Mouse (Mus musculus) CH12.LX (cell line): ENCODE measurements around the gene Dnaaf5. TPM values are rescaled to one million over a fixed set of nuclear protein-coding genes. Genes with fewer than 3 reads are reported as not detected.

Experiments used
- DNase-seq: peaks from one replicate; pipeline ENCODE4 v3.0.0-alpha.2; 2013; ENCODE audit errors: extremely low read depth
- H3K27ac ChIP-seq: 2 replicates; pipeline ENCODE4 v1.5.1; 2012; ENCODE audit warnings: low read depth, mild to moderate bottlenecking, control low read depth, moderate library complexity; ENCODE audit not compliant: insufficient read depth
- H3K27me3 ChIP-seq: replicated peaks from 2 replicates; pipeline ENCODE3; 2012; ENCODE audit warnings: inconsistent platforms
- H3K36me3 ChIP-seq, 2 experiments: replicated peaks in 1 of 2; 2 replicates each; pipeline versions ENCODE3 to v1.6.1; 2012; ENCODE audit warnings: inconsistent platforms in 1 of 2, low read length in 1 of 2, mild to moderate bottlenecking in 1 of 2, mixed read lengths in 1 of 2, moderate library complexity in 1 of 2; ENCODE audit not compliant: control insufficient read depth in 1 of 2, insufficient read depth in 1 of 2
- H3K4me1 ChIP-seq, 2 experiments: 2 replicates each; pipeline ENCODE4 v1.6.1; 2012; ENCODE audit warnings: inconsistent platforms in 1 of 2, moderate library complexity in 1 of 2; ENCODE audit not compliant: insufficient read depth in 2 of 2, control insufficient read depth in 1 of 2
- H3K4me2 ChIP-seq: 2 replicates; pipeline ENCODE4 v1.6.1; 2012; ENCODE audit warnings: low read depth, mild to moderate bottlenecking, control low read depth; ENCODE audit not compliant: poor library complexity, insufficient read depth, severe bottlenecking
- H3K4me3 ChIP-seq, 3 experiments: fragments of 150-350 bp in 1 of 3; sonication (generic) in 1 of 3; replicated peaks in 1 of 3; 2 replicates each; pipeline versions ENCODE3 to v1.5.1; 2011 to 2012; ENCODE audit warnings: low read depth in 2 of 3, low read length in 2 of 3, mild to moderate bottlenecking in 2 of 3, moderate library complexity in 2 of 3, control low read depth in 1 of 3, improper control_type of control experiment in 1 of 3, inconsistent platforms in 1 of 3, mixed read lengths in 1 of 3; ENCODE audit not compliant: poor library complexity in 1 of 3
- H3K79me2 ChIP-seq: replicated peaks from 2 replicates; pipeline ENCODE4 v1.6.1; 2012; ENCODE audit warnings: mild to moderate bottlenecking, moderate library complexity; ENCODE audit not compliant: control insufficient read depth, poor library complexity, insufficient read depth, severe bottlenecking; ENCODE audit errors: extremely low read depth
- H3K9ac ChIP-seq: 2 replicates; pipeline ENCODE4 v1.6.1; 2012; ENCODE audit warnings: low read depth, mild to moderate bottlenecking, control low read depth, moderate library complexity; ENCODE audit not compliant: insufficient read depth
- H3K9me3 ChIP-seq: replicated peaks from 2 replicates; pipeline ENCODE3; 2012; ENCODE audit warnings: low read length, inconsistent platforms, mixed read lengths
- CHD2 ChIP-seq: IDR thresholded peaks from 2 replicates; pipeline ENCODE4 v1.6.1; 2011; ENCODE audit warnings: low read length, improper control_type of control experiment
- EP300 ChIP-seq: IDR thresholded peaks from 2 replicates; pipeline ENCODE4 v1.6.1; 2011; ENCODE audit warnings: low read length, improper control_type of control experiment
- ETS1 ChIP-seq: conservative IDR thresholded peaks from 2 replicates; pipeline ENCODE4 v1.6.1; 2012; ENCODE audit warnings: low read depth, mild to moderate bottlenecking, inconsistent platforms, low read length, improper control_type of control experiment, moderate library complexity
- GABPA ChIP-seq: IDR thresholded peaks from 2 replicates; pipeline ENCODE4 v1.6.1; 2012; ENCODE audit warnings: low read depth, low read length, improper control_type of control experiment, inconsistent platforms; ENCODE audit not compliant: insufficient replicate concordance
- JUN ChIP-seq: IDR thresholded peaks from 2 replicates; pipeline ENCODE4 v1.6.1; 2011; ENCODE audit warnings: low read depth, mild to moderate bottlenecking, low read length, improper control_type of control experiment, moderate library complexity; ENCODE audit not compliant: insufficient read depth
- MEF2A ChIP-seq: IDR thresholded peaks from 2 replicates; pipeline ENCODE4 v1.6.1; 2014; ENCODE audit warnings: low read depth, mild to moderate bottlenecking, inconsistent platforms, low read length, improper control_type of control experiment, borderline replicate concordance
- MXI1 ChIP-seq: IDR thresholded peaks from 2 replicates; pipeline ENCODE4 v1.6.1; 2011; ENCODE audit warnings: mild to moderate bottlenecking, low read depth, low read length, improper control_type of control experiment
- MYC ChIP-seq: IDR thresholded peaks from 2 replicates; pipeline ENCODE4 v1.6.1; 2011; ENCODE audit warnings: low read depth, mild to moderate bottlenecking, improper control_type of control experiment, low read length
- POLR2AphosphoS2 ChIP-seq: IDR thresholded peaks from 2 replicates; pipeline ENCODE4 v1.6.1; 2011; ENCODE audit warnings: low read depth, low read length, improper control_type of control experiment
- RAD21 ChIP-seq: IDR thresholded peaks from 2 replicates; pipeline ENCODE4 v1.6.1; 2011; ENCODE audit warnings: low read depth, mild to moderate bottlenecking, low read length, improper control_type of control experiment, moderate library complexity
- TBP ChIP-seq: conservative IDR thresholded peaks from 2 replicates; pipeline ENCODE4 v1.6.1; 2011; ENCODE audit warnings: low read depth, low read length, improper control_type of control experiment
- TCF12 ChIP-seq: IDR thresholded peaks from 2 replicates; pipeline ENCODE4 v1.6.1; 2014; ENCODE audit warnings: low read depth, mild to moderate bottlenecking, inconsistent platforms, low read length, improper control_type of control experiment
- USF2 ChIP-seq: conservative IDR thresholded peaks from 2 replicates; pipeline ENCODE4 v1.6.1; 2011; ENCODE audit warnings: low read depth, low read length, improper control_type of control experiment
- ZNF384 ChIP-seq: IDR thresholded peaks from 2 replicates; pipeline ENCODE4 v1.6.1; 2012; ENCODE audit warnings: low read depth, low read length, improper control_type of control experiment, inconsistent platforms
- dilution Hi-C: fragments of 300-500 bp; cut with MboI; formaldehyde crosslinking; loops from 2 replicates; pipeline ENCODE4 v1.14.3; 2020; ENCODE audit warnings: low sequenced_read_pairs; ENCODE audit not compliant: extremely low pct_unique_long_range_greater_than_20kb, extremely low pct_ligation_motif_present
- in situ Hi-C: fragments of 300-500 bp; cut with MboI; formaldehyde crosslinking; loops from 3 replicates; pipeline ENCODE4 v1.14.3; 2019; ENCODE audit warnings: low sequenced_read_pairs, low pct_ligation_motif_present, low pct_unique_long_range_greater_than_20kb, mixed read lengths
- polyA plus RNA-seq: library from polyadenylated mRNA; unstranded; fragments of >175 nt; gene quantifications from 2 replicates; pipeline ENCODE4 v1.2.1, GENCODE M21; 2012; ENCODE audit warnings: low read depth; ENCODE audit not compliant: insufficient read length
- total RNA-seq, 2 experiments: library from RNA; depleted of rRNA; stranded (reverse); fragments of 300-350 nt in 1 of 2; fragments of >200 nt in 1 of 2; gene quantifications; 2 replicates each; pipeline ENCODE4 v1.2.3; 2012 to 2014

Gene Dnaaf5
- total and polyA plus RNA-seq, 3 experiments = 17.9 to 25.2 (median 21.7) TPM

GRCm38 (mm10) chr5:139166781-139167361 lies 16.8 kb downstream of the Dnaaf5 start:
- Histone ChIP-seq H3K27ac (no peak overlapping the region), H3K36me3 (peaks cover 48 to 92% of the 10 kb centered on the region in 2 experiments)
- DNase-seq = no peak

GRCm38 (mm10) chr5:139167548-139167947 lies 17.5 kb downstream of the Dnaaf5 start:
- Histone ChIP-seq H3K4me3 (no peak overlapping the region), H3K79me2 (no peaks in the 10 kb centered on the region), H3K9ac (no peak overlapping the region), H3K4me1 (peaks cover 0 to 56% of the 10 kb centered on the region in 2 experiments; a peak in 3 of 4 replicates), H3K27ac (no peak overlapping the region), H3K27me3 (no peaks in the 10 kb centered on the region), H3K9me3 (peaks cover 2% of the 10 kb centered on the region), H3K36me3 (peaks cover 48 to 92% of the 10 kb centered on the region in 2 experiments), H3K4me2 (no peak overlapping the region)
- in situ Hi-C loops = no loop called here
- dilution Hi-C loops = no loop called here
- DNase-seq = no peak
- no peak for TF ChIP-seq JUN
- TF ChIP-seq ETS1 = peak; percentile 23; the same call in 1 of the 2 replicates
- peak; percentile 43; the same call in 1 of the 2 replicates for TF ChIP-seq ZNF384
- no peak for TF ChIP-seq MXI1
- TF ChIP-seq MEF2A = peak; percentile 75
- TF ChIP-seq USF2 = no peak

More at GRCm38 (mm10) chr5:139166781-139167361, 16.8 kb downstream of the Dnaaf5 start:
- Histone ChIP-seq H3K4me3 (no peak overlapping the region), H3K9ac (no peak overlapping the region), H3K9me3 (peaks cover 2% of the 10 kb centered on the region), H3K79me2 (no peaks in the 10 kb centered on the region), H3K27me3 (no peaks in the 10 kb centered on the region), H3K4me1 (peaks cover 5 to 62% of the 10 kb centered on the region in 2 experiments), H3K4me2 (no peak overlapping the region)
- TF ChIP-seq TCF12 (no peak), POLR2AphosphoS2 (no peak), TBP (no peak), GABPA (no peak), MYC (no peak), USF2 (no peak), RAD21 (no peak), EP300 (no peak), CHD2 (no peak), MEF2A (no peak)
- in situ Hi-C loops = no loop called here
- dilution Hi-C loops = no loop called here
